ENCODE assay signal across 1 mouse cellular context in the genomic region with DNA sequence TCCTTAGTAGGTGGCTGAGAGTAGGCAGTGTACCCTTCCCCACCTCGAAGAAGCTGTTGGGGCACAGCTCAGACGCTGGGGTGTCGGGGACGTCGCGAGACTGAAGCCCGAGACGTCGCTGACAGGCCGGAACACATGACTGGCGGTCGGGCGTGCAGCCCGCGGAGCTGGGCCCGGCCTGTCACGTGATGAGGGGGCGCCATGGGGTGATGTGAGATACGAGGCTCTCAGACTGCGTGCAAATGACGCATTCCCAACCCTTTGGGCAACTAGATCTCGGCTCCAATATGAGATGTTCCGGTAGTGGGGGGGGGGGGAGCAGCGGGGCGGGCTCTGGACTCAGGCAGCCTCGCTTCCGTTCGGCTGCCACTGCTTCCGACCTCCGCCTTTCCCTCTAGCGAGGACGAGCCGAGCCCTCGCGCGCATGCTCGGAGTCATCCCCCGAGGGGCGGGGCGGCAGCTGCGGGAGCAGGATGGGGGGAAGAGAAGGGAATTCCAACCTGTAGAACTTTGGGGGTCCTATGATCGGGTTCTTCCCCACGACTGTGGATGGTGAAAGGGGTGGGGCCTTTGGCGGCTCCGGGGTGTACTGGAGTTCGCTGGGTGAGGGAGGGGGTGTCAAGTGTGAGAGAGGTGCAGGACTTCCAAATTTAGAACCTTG.
TF ChIP-seq lines count a peak whose summit lies in the region.

No protein-coding gene starts in this region.

TF ChIP-seq in ES-E14, 5 proteins besides CTCF, POLR2A, EP300 and RAD21:
- TF ChIP-seq CHD2 (IDR thresholded peaks at IDR 0.05; ENCODE audit: low read depth, low read length) (peak; percentile 96), ZNF384 (IDR thresholded peaks at IDR 0.05; ENCODE audit: low read depth, low read length) (no peak), HCFC1 (IDR thresholded peaks at IDR 0.05; ENCODE audit: borderline replicate concordance, insufficient read depth, low read length) (peak; percentile 50; the same call in 1 of the 2 replicates)
TF ChIP-seq in ES-E14: peak in this region for 2.
